Mouse (Mus musculus): ENCODE measurements around the gene Lrrc43. TPM values are rescaled to one million over a fixed set of nuclear protein-coding genes. Genes with fewer than 3 reads are reported as not detected.

Gene Lrrc43
- polyA plus RNA-seq, 1 experiment from 2014 or later, result not detected

- ATAC-seq, result peak; percentile 98
- under 1% methylated on average over 74 of the region's 82 CpGs for whole genome bisulfite sequencing (ENCODE audit: insufficient replicate concordance)
Measured at GRCm38 (mm10) chr5:123523692-123524392, 34.7 kb downstream of the Lrrc43 start, which contains the start of gene Diablo. Diablo (minus strand) TSS chr5:123524176.

GRCm38 (mm10) chr5:123524393-123524750 is 35.3 kb downstream of the Lrrc43 start:
- under 1% methylated on average over 25 of the region's 27 CpGs for WGBS (ENCODE audit: insufficient replicate concordance)
- H3K36me3 ChIP-seq (replicated peaks; ENCODE audit: insufficient read depth, low read length), result peaks cover 14% of the 10 kb centered on the region
- H3K27ac ChIP-seq (ENCODE audit: low read depth), result no peak overlapping the region
- no peaks in the 10 kb centered on the region for H3K27me3 ChIP-seq (ENCODE audit: insufficient read depth, low read length)
- DNase-seq (no peak), ATAC-seq (peak; percentile 93)
- H3K9me3 ChIP-seq (ENCODE audit: low read length), result no peaks in the 10 kb centered on the region
- peak overlapping the region; percentile 97 for H3K4me2 ChIP-seq (ENCODE audit: low read depth, low read length)
- peak overlapping the region; percentile 42; the same call in 1 of the 2 replicates for H3K9ac ChIP-seq (replicated peaks)
- H3K4me3 ChIP-seq (ENCODE audit: low read depth, low read length), result peak overlapping the region; percentile 83
- TF ChIP-seq CTCF (IDR thresholded peaks at IDR 0.05; ENCODE audit: low read depth) (peak; percentile 37), EP300 (IDR thresholded peaks at IDR 0.05; ENCODE audit: low read depth) (no peak)
- peaks cover 14% of the 10 kb centered on the region for H3K4me1 ChIP-seq (ENCODE audit: insufficient read depth)

More at GRCm38 (mm10) chr5:123523692-123524392, 34.7 kb downstream of the Lrrc43 start, which contains the start of gene Diablo:
- Histone ChIP-seq H3K4me2 (ENCODE audit: low read depth, low read length) (peak within 1 kb of the TSS; percentile 97), H3K9me3 (ENCODE audit: low read length) (no peaks in the 10 kb centered on the region), H3K27me3 (ENCODE audit: insufficient read depth, low read length) (no peaks in the 10 kb centered on the region), H3K27ac (ENCODE audit: low read depth) (peak within 1 kb of the TSS; percentile 62), H3K9ac (replicated peaks) (peak within 1 kb of the TSS; percentile 80), H3K36me3 (replicated peaks; ENCODE audit: insufficient read depth, low read length) (peaks cover 11% of the 10 kb centered on the region), H3K4me1 (ENCODE audit: insufficient read depth) (peaks cover 14% of the 10 kb centered on the region), H3K4me3 (ENCODE audit: low read depth, low read length) (peak within 1 kb of the TSS; percentile 83)
- TF ChIP-seq CTCF (IDR thresholded peaks at IDR 0.05; ENCODE audit: low read depth), result no peak
- no peak for TF ChIP-seq EP300 (IDR thresholded peaks at IDR 0.05; ENCODE audit: low read depth)
- peak; percentile 100 for DNase-seq

GRCm38 (mm10) chr5:123525281-123525680 is 36.2 kb downstream of the Lrrc43 start, which contains the start of gene Gm49027:
Gm49027 (minus strand) TSS chr5:123525488.
- Histone ChIP-seq H3K27me3 (ENCODE audit: insufficient read depth, low read length) (no peaks in the 10 kb centered on the region), H3K4me2 (ENCODE audit: low read depth, low read length) (peak within 1 kb of the TSS; percentile 97), H3K9ac (replicated peaks) (peak within 1 kb of the TSS; percentile 42; the same call in 1 of the 2 replicates), H3K27ac (ENCODE audit: low read depth) (no peak within 1 kb of the TSS), H3K4me1 (ENCODE audit: insufficient read depth) (peaks cover 14% of the 10 kb centered on the region), H3K4me3 (ENCODE audit: low read depth, low read length) (peak within 1 kb of the TSS; percentile 83), H3K36me3 (replicated peaks; ENCODE audit: insufficient read depth, low read length) (peaks cover 20% of the 10 kb centered on the region), H3K9me3 (ENCODE audit: low read length) (no peaks in the 10 kb centered on the region)
- TF ChIP-seq EP300 (IDR thresholded peaks at IDR 0.05; ENCODE audit: low read depth) (no peak), CTCF (IDR thresholded peaks at IDR 0.05; ENCODE audit: low read depth) (no peak)
- WGBS (ENCODE audit: insufficient replicate concordance), result 81% methylated on average over 7 of the region's 7 CpGs
- DNase-seq (no peak), ATAC-seq (no peak)

- H3K9me3 ChIP-seq (ENCODE audit: low read length), result no peaks in the 10 kb centered on the region
- no peaks in the 10 kb centered on the region for H3K27me3 ChIP-seq (ENCODE audit: insufficient read depth, low read length)
Measured at GRCm38 (mm10) chr5:123525916-123526495, 36.9 kb downstream of the Lrrc43 start.

GRCm38 (mm10) chr5:123528641-123529040 is 39.5 kb downstream of the Lrrc43 start:
- Histone ChIP-seq H3K4me2 (ENCODE audit: low read depth, low read length) (no peak overlapping the region), H3K27me3 (ENCODE audit: insufficient read depth, low read length) (no peaks in the 10 kb centered on the region), H3K4me3 (ENCODE audit: low read depth, low read length) (no peak overlapping the region), H3K36me3 (replicated peaks; ENCODE audit: insufficient read depth, low read length) (peaks cover 45% of the 10 kb centered on the region), H3K9me3 (ENCODE audit: low read length) (no peaks in the 10 kb centered on the region), H3K27ac (ENCODE audit: low read depth) (no peak overlapping the region), H3K9ac (replicated peaks) (no peak overlapping the region), H3K4me1 (ENCODE audit: insufficient read depth) (peaks cover 9% of the 10 kb centered on the region)
- WGBS (ENCODE audit: insufficient replicate concordance), result 68% methylated on average over 7 of the region's 7 CpGs
- DNase-seq (no peak), ATAC-seq (no peak)
- TF ChIP-seq EP300 (IDR thresholded peaks at IDR 0.05; ENCODE audit: low read depth) (no peak), CTCF (IDR thresholded peaks at IDR 0.05; ENCODE audit: low read depth) (no peak)

More at GRCm38 (mm10) chr5:123525916-123526495, 36.9 kb downstream of the Lrrc43 start:
- TF ChIP-seq CTCF (IDR thresholded peaks at IDR 0.05; ENCODE audit: low read depth) (no peak), EP300 (IDR thresholded peaks at IDR 0.05; ENCODE audit: low read depth) (no peak)
- peaks cover 25% of the 10 kb centered on the region for H3K36me3 ChIP-seq (replicated peaks; ENCODE audit: insufficient read depth, low read length)
- no peak overlapping the region for H3K9ac ChIP-seq (replicated peaks)
- ATAC-seq (no peak), DNase-seq (no peak)
- no peak overlapping the region for H3K4me2 ChIP-seq (ENCODE audit: low read depth, low read length)
- no peak overlapping the region for H3K4me3 ChIP-seq (ENCODE audit: low read depth, low read length)
- WGBS (ENCODE audit: insufficient replicate concordance), result 89% methylated on average over 9 of the region's 9 CpGs
- H3K4me1 ChIP-seq (ENCODE audit: insufficient read depth), result peaks cover 14% of the 10 kb centered on the region
- H3K27ac ChIP-seq (ENCODE audit: low read depth), result no peak overlapping the region

GRCm38 (mm10) chr5:123530056-123530455 is 41.0 kb downstream of the Lrrc43 start:
- Histone ChIP-seq H3K27ac (ENCODE audit: low read depth) (no peak overlapping the region), H3K4me3 (ENCODE audit: low read depth, low read length) (no peak overlapping the region), H3K4me2 (ENCODE audit: low read depth, low read length) (no peak overlapping the region), H3K9me3 (ENCODE audit: low read length) (no peaks in the 10 kb centered on the region), H3K9ac (replicated peaks) (no peak overlapping the region), H3K4me1 (ENCODE audit: insufficient read depth) (peaks cover 3% of the 10 kb centered on the region; the same call in 1 of the 2 replicates), H3K36me3 (replicated peaks; ENCODE audit: insufficient read depth, low read length) (peaks cover 53% of the 10 kb centered on the region), H3K27me3 (ENCODE audit: insufficient read depth, low read length) (no peaks in the 10 kb centered on the region)
- ATAC-seq (no peak), DNase-seq (no peak)
- WGBS (ENCODE audit: insufficient replicate concordance), result 90% methylated on average over 8 of the region's 8 CpGs
- TF ChIP-seq CTCF (IDR thresholded peaks at IDR 0.05; ENCODE audit: low read depth), result no peak

Measured in liver, postnatal 0 days (tissue).